Mouse (Mus musculus) layer of hippocampus, postnatal 10 days (tissue): ENCODE results near the gene Itpr1. TPM values are rescaled to one million over a fixed set of nuclear protein-coding genes. Genes with fewer than 3 reads are reported as not detected.
"Not testable (repeated sequence)": the region's sequence is repeated elsewhere in the genome, so short reads cannot be mapped to it uniquely, and the experiment has no call there.

Experiments used
- DNase-seq, 2 experiments: peaks; one replicate each; pipeline ENCODE4 v3.0.0; 2021; ENCODE audit warnings: low spot score in 2 of 2
- total RNA-seq, 2 experiments: library from RNA; stranded (reverse); gene quantifications; 2 replicates each; pipeline ENCODE4 v1.2.3; 2021

Gene Itpr1
- total RNA-seq, 2 experiments from 2014 or later, result 79.2 to 94.8 TPM

DNA sequence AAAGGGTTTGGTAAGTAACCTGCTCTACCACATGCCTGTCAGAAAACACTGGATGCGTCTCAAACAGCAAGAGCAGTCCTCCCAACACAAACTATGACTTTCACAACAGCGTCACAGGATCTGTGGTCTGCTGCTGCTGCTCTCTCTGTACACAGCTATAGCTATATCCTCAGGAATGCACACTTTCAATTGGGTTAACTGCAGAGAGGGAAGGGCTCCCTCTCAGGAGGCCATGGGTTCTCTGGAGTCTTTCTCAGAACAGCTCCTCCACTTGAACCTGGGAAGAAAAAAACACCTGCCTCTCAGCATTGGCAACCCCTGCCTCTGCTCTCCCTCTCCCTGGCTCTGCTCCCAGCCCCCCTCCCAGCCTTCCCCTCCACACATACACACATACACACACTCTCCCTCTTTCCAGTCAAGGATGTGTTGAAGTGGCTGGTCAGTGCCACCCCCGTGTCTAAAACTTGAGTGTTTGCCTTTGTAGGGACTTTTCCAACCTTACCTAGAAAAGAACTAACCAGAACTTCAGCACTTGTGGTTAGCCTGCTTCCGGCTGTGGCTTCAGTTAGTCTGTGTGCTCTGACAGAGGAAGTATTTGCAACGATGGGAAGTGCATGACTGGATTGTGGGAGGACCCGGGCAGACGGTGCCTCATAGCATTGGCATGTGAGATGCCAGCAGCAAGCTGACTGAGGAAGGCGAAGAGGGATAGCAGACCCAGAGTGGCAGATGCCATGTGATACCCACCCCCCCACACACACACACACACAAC, 323.8 kb downstream of the Itpr1 start:
- DNase-seq, result peak; percentile 38 to 45

DNA sequence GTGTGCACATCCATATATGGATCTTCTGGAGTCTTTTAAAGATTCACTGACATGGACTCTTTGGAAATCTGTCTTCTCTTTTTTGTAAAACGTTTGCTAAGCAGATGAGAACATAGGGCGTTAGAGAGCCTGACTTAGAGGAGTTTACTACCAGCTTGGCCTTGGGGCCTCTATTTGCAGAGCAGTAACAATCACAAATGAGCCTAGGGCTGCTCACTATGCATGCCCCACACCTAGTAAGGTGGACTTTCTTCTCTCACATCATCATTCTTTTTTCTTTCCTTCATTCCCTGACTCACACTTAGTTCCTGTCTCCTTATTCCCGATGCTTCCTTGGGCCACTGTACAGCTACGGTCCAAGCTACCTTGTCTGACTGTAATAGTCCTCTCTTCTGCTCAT, 325.5 kb downstream of the Itpr1 start:
- DNase-seq, result no peak

DNA sequence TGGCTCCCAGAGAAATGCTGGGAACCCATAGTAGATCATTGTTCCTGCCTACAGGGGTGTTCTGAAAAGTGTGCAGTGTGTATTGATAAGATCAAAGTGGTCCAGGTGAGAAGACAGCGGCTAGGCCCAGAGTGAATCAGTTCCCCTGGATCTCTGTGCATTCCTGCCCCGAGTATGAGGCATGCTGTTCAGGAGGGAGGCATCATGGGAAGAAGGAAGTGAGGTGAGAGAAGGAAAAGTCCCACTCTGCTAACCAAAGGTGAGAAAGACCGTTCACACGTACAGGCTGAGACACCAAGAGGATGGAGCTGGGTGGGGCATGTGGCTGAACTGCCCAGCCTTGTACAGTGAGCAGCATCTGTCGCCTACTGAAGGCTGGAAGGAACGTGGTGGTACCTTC, 327.5 kb downstream of the Itpr1 start:
- no peak for DNase-seq

DNA sequence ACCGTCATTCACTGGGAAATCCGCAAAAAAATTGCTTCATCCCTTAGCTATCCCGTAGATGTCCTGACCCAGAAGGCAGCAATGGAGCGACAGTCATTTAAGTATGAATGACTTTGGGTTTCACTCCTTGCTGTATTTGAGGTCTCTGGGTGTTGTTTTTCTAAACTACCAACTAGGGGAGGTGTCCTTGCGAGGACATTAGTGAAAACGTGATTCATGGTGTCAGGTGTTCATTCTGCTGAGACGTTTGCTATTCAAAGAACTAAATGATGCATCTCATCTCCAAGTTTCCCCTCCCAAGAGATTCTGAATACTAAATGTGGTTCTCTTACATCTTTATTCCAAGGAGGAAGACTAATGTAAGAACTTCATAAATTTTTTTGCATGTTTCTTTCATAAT, 332.0 kb downstream of the Itpr1 start:
- no peak for DNase-seq

DNA sequence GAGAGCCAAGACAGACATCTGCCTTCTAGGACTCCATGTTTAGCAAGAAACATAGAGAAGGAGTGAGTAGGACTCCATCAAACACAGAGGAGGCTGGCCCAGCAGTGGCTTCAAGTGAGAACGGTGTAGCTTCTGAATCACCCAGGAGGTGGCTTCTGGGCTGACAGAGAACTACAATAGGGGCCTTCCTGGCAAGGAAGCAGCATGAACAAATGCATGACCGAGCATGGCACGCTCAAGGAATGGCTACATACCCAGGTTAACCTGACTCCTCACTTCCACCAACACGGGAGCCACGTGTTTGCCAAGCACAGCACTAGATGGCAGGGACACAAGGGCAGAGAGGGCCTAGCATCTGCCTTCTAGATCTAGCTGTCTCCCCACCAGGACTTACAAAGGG, 332.6 kb downstream of the Itpr1 start:
- DNase-seq, result no peak

DNA sequence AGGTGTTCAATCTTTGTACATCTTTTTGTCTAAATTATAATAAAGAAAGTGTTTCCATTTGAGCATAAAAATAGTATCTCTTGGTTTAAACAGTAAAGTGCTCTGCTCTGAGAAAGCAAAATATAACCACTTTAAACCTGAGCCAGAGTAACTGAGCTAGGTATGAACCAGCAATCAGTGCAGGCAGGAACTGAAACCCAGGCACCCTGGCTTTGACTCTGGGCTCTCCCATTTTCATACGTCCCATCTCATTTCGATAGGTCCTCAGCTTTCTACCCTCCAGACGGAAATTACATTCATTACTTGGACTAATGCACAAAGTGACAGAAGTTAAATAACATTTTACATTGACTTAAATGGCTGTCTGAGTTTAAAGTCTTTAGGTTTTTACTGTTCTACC, 335.5 kb downstream of the Itpr1 start:
- no peak for DNase-seq

DNA sequence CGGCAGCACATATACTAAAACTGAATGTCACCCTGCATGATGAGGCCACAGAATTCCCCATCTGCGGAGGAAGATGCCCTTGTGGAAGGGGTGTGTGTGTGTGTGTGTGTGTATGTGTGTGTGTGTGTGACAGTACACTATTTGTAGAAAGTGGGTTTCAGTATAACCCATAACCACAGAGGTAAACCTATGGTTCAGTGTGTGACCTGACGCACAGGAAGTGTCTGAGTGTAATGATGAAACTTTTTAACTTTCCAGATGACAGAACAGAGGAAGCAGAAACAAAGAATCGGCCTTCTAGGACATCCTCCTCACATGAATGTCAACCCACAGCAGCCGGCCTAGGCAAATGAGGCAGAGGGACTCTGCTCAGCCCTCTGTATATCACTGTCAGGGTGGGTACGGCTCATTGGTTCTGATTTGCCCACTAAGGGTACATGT, 336.6 kb downstream of the Itpr1 start:
- DNase-seq, result no peak

DNA sequence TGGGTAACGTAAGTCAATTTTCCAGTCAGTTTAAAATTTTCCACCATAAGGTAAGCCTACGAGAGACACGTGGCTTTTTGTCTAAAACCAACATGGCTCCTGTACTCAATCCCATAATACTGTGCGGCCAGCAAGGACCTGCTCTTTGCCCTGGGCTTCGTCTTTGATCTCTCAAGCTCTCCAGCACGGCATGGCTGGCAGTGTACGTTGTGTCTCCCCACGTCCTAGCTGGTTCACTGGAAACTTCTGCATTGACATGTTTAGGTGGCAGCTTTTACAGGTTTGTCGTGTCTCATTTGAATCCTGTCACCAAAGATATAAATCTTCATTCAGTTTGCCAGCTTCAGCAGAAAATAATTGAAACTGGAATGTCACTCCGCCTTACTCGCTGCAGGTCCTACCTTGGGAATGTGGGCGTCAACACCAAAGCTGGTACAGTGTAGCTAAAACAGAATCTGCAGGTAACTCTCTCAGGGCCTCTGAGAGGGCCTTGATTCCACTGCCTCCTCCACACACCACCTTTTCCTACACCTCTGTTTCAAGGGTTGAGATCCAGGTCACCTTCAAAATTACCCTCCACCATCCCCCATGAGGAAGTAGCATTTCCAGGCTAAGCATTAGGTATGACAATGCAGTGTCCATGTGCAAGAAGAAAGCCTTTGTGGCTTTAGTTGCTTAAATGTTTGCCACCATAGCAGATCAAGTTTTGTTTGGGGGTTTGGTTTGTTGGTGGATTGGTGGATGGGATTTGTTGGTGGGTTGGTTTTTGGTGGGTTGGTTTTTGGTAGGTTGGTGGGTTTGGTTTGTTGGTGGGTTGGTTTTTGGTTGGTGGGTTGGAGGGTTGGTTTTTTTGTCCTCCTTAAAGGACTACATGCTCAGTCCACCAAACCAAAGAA, 339.1 kb downstream of the Itpr1 start:
- DNase-seq, result no peak

DNA sequence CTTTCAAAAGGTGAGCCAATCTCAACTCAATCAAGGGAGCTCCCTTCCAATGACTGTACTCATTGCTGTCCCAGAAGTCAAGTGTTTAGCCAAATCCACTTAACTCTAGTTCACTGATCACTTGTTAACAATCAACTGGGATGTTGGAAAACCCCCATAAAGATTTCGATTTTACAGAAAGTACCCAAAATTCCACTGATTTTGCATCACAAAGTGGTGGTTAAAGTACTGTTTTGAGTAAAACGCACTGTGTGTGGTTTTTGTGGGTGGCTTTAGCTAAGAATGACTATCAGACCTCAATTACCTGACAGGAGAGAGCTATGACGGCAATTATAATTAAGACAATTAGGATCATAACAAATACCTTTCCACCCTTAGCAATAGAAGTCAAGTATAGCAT, 340.1 kb downstream of the Itpr1 start:
- DNase-seq, result no peak

DNA sequence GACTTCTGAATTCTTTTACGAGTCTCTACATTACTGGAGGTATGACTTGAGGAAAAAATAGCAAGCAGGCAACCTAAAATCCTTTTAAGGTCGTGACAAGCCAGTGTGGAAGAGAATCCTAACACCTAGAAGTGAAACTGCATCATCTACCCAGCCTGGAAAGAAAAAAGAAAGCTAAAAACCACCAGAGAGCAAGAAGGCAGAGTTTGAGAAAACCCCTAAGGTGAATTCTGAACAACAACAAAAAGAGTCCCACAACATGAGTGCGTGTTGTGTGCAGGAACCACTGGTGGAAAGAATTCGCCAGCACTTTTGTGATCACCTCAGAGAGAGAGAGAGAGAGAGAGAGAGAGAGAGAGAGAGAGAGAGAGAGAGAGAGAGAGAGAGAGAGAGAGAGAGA, 340.6 kb downstream of the Itpr1 start:
- DNase-seq, result no peak

DNA sequence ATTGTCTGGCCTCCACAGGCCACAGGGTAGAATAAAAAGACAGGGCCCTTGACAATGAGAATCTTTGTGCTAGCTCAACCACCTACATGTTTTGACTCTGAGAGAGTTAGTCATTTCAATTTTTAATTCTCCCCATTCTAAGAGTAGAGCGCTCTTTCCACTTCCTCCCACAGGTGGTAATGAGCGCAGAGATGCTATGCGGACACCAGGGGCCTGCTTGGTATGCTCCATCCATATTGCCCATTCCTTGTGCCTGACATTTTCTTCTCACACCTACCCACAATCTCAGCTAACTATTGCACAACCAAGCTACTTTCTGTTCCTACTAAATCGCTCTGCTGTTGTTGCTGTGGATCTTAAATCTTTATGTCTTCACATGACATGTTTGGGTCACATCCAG, 341.5 kb downstream of the Itpr1 start:
- no peak for DNase-seq

DNA sequence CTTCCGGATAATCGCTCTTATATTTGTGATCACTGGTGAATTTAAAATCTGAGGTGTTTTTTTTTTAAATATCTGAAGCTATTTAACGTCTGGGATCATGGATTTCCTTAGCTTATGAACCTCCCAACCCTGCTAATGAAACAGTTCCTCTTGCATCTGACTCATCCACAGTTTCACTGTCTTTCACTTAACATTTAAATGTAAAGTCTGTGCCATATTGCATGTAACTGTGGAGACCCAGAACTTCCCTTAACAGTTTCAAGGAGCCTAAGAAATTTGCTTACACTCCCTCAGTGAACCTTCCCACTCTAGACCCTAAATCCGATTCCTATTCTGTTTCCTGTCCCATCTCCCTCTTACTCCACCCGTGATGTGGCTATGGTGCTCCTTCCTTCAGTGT, 342.0 kb downstream of the Itpr1 start:
- no peak for DNase-seq

DNA sequence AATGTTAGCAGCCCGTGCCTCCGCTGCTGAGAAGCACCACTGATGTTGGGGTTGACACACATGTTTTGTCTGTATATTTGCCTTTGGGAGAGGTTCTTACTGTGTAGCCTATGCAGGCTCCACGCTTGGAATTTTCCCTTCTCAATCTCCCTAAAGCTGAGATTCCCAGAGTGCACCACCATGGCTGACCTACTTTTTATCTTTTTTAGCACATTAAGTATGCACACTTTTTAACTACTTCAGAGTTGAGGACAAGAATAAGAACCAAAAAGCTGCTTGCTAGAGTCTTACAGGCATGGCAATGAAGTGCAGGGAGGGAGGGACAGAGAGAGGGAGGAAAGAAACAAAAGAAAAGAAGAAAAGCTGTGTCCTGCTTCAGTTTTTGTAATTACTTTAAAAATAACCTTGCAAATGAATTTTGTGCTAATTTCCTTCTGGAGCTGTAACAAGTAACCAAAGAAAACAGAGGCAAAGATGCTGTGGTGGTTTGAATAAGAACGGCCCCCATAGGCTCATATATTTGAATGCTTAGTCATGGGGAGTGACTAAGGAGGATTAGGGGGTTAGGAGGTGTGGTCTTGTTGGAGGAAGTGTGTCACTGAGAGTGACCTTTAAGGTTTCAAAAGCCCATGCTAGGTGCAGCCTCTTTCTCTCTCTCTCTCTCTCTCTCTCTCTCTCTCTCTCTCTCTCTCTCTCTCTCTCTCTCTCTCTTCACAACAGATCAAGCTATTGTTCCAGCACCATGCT, 344.9 kb downstream of the Itpr1 start:
- no peak for DNase-seq

DNA sequence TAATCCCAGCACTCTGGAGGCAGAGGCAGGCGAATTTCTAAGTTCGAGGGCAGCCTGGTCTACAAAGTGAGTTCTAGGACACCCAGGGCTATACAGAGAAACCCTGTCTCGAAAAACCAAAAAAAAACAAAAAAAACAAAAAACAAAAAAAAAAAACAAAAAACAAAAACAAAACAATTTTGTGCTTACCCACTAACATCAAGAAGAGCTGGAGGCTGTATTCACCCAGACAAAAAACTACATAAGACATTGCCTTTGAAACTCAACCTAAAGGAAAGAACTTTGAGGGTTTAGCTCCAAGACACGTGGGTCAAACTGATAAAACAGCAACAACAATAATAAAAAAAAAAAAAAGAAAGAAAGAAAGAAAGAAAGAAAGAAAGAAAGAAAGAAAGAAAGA, 346.3 kb downstream of the Itpr1 start:
- not testable (repeated sequence) for DNase-seq

DNA sequence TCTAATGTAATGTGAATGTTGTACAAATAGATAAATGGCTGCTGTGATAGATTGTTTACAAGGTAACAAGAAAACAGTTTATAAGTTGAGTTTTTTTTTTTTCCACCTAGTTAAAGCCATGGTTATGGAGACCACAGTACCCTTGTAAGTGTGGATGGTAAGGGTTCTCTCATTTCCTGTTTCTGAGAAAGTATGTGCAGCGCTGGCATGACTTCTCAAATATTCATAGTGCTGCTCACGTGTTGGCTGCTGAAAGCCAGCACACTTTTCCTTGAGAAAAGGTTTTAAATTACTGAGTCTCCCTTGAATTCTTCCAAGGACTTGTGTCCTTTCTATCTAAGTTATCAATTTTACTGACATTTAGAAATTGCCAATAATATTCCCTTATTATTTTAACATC, 350.1 kb downstream of the Itpr1 start:
- DNase-seq, result no peak

DNA sequence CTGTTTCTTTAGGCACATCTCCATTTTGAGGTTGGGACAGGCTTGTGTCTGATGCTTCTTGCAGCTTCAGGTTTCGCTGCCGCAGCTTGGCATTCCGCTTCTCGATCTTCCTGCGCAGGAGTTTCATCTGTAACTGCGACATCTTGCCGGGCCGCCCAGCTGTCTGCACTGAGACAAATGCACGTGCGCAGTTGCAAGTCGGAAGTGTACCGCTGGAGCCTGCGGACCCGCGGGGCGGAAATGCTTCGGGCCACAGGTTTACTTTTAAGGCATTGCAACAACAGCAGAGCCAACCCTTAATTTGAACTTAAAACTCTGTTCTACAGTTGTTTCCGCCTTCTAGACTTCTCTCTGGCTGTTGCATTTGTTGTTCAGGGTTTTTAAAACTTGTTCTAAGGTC, 352.6 kb downstream of the Itpr1 start:
- not testable (repeated sequence) for DNase-seq

DNA sequence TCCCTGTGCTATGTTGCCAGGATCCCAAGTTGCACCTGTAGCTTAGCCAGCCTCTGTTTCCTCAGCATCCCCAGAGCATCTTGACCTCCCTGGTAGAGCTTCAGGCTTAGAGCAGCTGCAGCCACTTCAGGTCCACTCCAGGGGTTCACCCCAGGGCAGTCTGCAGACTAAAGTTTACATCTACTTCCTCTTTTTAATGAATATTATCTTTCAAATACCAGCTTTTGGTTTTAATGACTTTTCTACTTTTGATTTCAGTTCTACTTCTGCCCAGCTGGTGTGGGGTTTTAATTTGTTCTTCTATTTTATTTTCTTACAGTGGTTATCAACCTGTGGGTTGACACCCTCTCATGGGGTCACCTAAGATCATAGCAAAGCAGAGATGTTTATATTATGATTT, 353.7 kb downstream of the Itpr1 start:
- no peak for DNase-seq

DNA sequence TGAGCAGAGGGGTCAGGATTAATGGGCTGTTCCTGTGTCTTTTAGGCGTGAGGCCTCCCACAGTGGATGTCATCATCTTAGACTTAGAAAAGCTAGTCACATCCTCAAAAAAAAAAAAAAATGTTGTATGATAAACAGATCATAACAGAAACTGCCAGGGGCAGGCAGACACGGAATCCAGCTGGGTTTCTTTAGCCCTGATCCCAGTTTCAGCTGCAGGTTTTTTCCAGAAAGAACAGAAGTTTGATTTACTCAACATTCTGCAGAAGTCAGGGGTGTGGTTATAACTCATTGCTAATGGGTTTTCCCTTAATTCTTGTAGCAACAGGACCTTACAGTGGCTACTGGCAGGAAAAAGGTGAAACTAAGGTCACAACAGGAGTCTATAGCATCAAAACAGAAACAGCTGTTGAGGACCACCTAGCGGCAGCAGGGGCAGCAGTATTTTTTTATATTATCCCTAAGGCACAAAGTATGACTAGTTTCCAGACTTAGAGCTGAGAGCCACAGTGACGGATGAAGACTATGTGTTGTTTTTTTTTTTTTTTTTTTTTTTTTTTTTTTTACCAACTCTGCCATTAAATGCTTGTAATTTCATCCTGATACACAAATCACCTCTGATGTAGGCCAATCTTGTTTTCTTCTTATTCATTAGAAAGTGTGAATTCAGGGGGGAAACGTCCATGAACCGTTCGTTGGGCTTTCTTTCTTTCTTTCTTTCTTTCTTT, 356.7 kb downstream of the Itpr1 start:
- DNase-seq, result no peak

DNA sequence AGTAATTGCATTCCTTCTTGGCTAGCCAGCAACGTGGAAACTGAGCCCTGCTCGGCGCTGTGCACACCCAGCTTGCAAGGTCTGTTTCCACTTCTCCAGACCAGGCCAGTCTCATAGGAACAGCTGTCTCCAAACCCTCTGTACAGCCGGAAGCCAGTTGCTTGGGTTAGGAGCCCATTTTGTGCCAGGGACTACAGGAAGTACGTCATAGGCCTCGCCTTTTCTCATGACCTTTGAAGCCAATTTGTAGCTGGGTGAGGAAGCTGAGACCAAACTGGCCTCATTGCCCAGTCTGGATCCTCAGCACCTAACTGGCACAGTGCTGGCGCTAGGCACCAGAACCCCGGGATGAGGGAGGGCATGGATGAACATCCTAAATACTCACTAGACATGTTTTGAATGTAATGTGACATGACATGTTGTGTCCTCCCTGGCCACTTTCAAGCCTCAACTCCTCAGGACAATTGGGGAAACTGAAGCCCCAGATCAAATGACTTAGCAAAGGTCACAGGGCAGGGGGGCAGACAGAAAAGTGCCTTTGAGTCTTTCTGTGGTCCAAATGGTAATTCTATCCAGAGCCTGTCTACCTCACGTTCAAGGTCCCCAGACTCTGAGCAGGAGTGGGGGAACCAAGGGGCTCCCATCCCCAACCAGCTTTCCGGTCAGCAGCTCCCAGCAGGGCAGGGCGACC, 357.6 kb downstream of the Itpr1 start:
- DNase-seq, result no peak

DNA sequence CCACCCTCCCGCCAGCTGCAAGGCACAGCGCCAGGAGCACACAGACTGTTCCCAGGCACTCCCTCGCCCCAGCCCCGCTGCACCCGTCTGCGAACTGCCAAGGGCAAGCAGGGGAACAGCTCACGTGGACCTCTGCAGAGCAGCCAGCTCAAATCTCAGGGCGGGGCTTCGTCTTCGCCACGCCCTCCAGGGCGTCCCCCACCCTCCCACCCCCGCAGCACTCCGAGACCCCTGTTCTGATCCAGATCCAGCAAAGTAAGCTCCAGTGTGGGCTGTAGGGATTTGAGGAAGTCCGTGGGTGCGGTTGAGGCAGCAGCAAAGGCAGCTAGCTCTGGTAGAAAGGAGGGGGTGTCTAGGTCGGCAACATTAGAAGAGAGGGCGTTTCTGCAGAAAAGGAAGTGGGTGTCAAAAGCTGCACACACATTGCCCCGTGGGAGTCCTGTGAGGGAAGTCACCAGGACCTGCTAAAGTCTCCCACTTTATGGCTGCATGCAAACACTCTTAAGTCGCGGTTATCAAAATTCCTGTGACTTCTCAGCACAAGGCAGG, 358.2 kb downstream of the Itpr1 start:
- peak; percentile 67 to 71 for DNase-seq
